21 mouse cellular contexts compared by ENCODE assay signal in the genomic region with DNA sequence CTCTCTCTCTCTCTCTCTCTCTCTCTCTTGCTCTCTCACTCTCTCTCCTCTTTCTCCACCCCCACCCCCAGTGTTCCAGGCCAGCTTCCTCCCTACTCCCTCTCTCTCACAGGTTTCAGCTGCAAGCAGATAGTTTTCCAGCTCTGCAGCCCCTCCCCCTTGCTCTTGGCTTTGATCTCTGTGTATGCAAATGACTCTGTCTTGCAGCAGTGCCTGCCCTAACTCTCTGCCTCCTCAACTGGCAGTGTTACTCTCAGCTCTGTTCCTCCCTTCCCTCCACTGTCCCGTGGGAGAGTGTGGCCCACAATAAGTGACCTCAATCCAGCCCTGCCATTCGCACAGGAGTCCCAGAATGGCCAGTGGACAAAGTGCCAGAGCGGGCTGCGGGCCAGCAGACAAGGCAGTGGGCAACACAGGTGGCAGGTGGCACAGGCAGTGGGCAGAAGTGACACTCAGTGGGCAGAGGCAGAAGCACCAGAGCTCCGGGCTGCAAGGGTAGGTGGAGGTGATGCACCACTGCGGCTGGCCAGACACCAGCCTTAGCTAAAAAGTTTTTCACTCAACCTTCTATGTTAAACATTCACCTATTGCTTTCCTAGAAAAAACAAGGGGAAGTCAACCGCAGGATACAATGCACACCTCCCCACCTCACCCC. TPM values are rescaled to one million over a fixed set of nuclear protein-coding genes. Genes with fewer than 3 reads are reported as not detected.
DNase-seq lines count a peak whose midpoint lies in the region; ATAC-seq and TF ChIP-seq lines count a peak whose summit lies in the region.
"Had no signal": no experiment of that assay in that cellular context is flagged by ENCODE, and none has a peak within 500 bp of the region (broad histone marks: within the 10 kb centered on the region; RNA-seq: fewer than 3 reads in every experiment).

No protein-coding gene starts in this region.

- 53% methylated on average over 7 of the region's 7 CpGs for WGBS in intestine, postnatal 0 days
- 59% methylated on average over 7 of the region's 7 CpGs for WGBS in hindbrain, embryonic 12.5 days

- ATAC-seq in intestine, postnatal 0 days, result no peak
- no peak for ATAC-seq in hindbrain, embryonic 12.5 days (ENCODE audit: low FRiP score)

- H3K4me1 ChIP-seq in intestine, postnatal 0 days (replicated peaks; ENCODE audit: control insufficient read depth, insufficient read depth, low read length), result no peaks in the 10 kb centered on the region
- H3K4me1 ChIP-seq in hindbrain, embryonic 12.5 days, result no peaks in the 10 kb centered on the region
- H3K4me1 ChIP-seq: forebrain, embryonic 12.5 days; heart, embryonic 15.5 days; hindbrain, embryonic 10.5 days; liver, embryonic 13.5 days; neural tube, embryonic 13.5 days had no signal

- H3K36me3 ChIP-seq in intestine, postnatal 0 days (ENCODE audit: control insufficient read depth, insufficient read depth), result no peaks in the 10 kb centered on the region
- no peaks in the 10 kb centered on the region for H3K36me3 ChIP-seq in hindbrain, embryonic 12.5 days
- H3K36me3 ChIP-seq: forebrain, embryonic 12.5 days; G1E; heart, embryonic 15.5 days; hindbrain, embryonic 10.5 days; liver, embryonic 13.5 days; neural tube, embryonic 13.5 days had no signal

- no peaks in the 10 kb centered on the region for H3K27me3 ChIP-seq in intestine, postnatal 0 days (replicated peaks; ENCODE audit: control insufficient read depth, insufficient read depth, low read length)
- H3K27me3 ChIP-seq in hindbrain, embryonic 12.5 days, result no peaks in the 10 kb centered on the region
- H3K27me3 ChIP-seq: forebrain, embryonic 12.5 days; heart, embryonic 15.5 days; liver, embryonic 13.5 days; neural tube, embryonic 13.5 days had no signal

- TF ChIP-seq CTCF in intestine, postnatal 0 days (IDR thresholded peaks at IDR 0.05; ENCODE audit: low read depth), result no peak

- H3K4me2 ChIP-seq in intestine, postnatal 0 days (replicated peaks; ENCODE audit: low read depth), result no peak overlapping the region
- no peak overlapping the region for H3K4me2 ChIP-seq in hindbrain, embryonic 12.5 days (replicated peaks)
- H3K4me2 ChIP-seq: forebrain, embryonic 12.5 days; heart, embryonic 15.5 days; liver, embryonic 13.5 days; neural tube, embryonic 13.5 days had no signal

- H3K9me3 ChIP-seq in intestine, postnatal 0 days (ENCODE audit: control insufficient read depth), result 0 out of 2 replicates have a peak, but pooled peaks cover 3% of the 10 kb centered on the region
- H3K9me3 ChIP-seq in hindbrain, embryonic 12.5 days (replicated peaks), result peaks cover 61% of the 10 kb centered on the region
- H3K9me3 ChIP-seq: heart, embryonic 15.5 days had no signal

- DNase-seq in cerebellum, postnatal 10 days, result peak; percentile 1 to 15
- no peak for DNase-seq in cerebellum, adult 18-20 months
- peak; percentile 3 for DNase-seq in A20 (ENCODE audit: low read depth, low spot score)
- DNase-seq in ZHBTc4 (ENCODE audit: low read depth, low spot score), result peak; percentile 83
- peak; percentile 9 for DNase-seq in kidney, postnatal 10 days
- DNase-seq: adrenal gland, postnatal 25 days; B cell, adult 2 months; left cerebral cortex, postnatal 4 days; liver, embryonic 13.5 days; lung, postnatal 10 days; right cerebral cortex, postnatal 4 days had no signal

- no peak overlapping the region for H3K4me3 ChIP-seq in intestine, postnatal 0 days (ENCODE audit: low read depth, low read length)
- H3K4me3 ChIP-seq in hindbrain, embryonic 12.5 days, result no peak overlapping the region
- H3K4me3 ChIP-seq: forebrain, embryonic 12.5 days; heart, embryonic 15.5 days; hindbrain, embryonic 10.5 days; liver, embryonic 13.5 days; neural tube, embryonic 13.5 days had no signal

- H3K9ac ChIP-seq in intestine, postnatal 0 days (ENCODE audit: low read depth, low read length), result no peak overlapping the region
- H3K9ac ChIP-seq in hindbrain, embryonic 12.5 days, result no peak overlapping the region
- H3K9ac ChIP-seq: forebrain, embryonic 12.5 days; heart, embryonic 15.5 days; liver, embryonic 13.5 days; neural tube, embryonic 13.5 days had no signal

- no peak overlapping the region for H3K27ac ChIP-seq in intestine, postnatal 0 days (ENCODE audit: low read depth, low read length)
- H3K27ac ChIP-seq in hindbrain, embryonic 12.5 days, result no peak overlapping the region
- H3K27ac ChIP-seq: forebrain, embryonic 12.5 days; heart, embryonic 15.5 days; hindbrain, embryonic 10.5 days; liver, embryonic 13.5 days; neural tube, embryonic 13.5 days had no signal

RNA-seq across cellular contexts. Expression of a gene that starts 16.3 kb away (rescaled TPM):
- polyA plus RNA-seq in intestine, postnatal 0 days (2015; fragmentation: Nextera tagmentation; extraction: Ambion mirVana), result not detected in 2 replicates
- polyA plus RNA-seq in hindbrain, embryonic 12.5 days (2016; fragmentation: Nextera tagmentation; extraction: Ambion mirVana), result not detected in 2 replicates
- polyA plus RNA-seq: embryonic facial prominence, embryonic 14.5 days; forebrain, embryonic 12.5 days; G1E; heart, embryonic 15.5 days; hindbrain, embryonic 10.5 days; intestine, embryonic 14.5 days; liver, embryonic 13.5 days; neural tube, embryonic 13.5 days; thymus, postnatal 0 days had no signal

RNA-seq across cellular contexts. Expression of a gene that starts 24.8 kb away (rescaled TPM):
- not detected in 2 replicates for polyA plus RNA-seq in intestine, postnatal 0 days (2015; fragmentation: Nextera tagmentation; extraction: Ambion mirVana)
- polyA plus RNA-seq in hindbrain, embryonic 12.5 days (2016; fragmentation: Nextera tagmentation; extraction: Ambion mirVana), result not detected in 2 replicates
- polyA plus RNA-seq: forebrain, embryonic 12.5 days; G1E; heart, embryonic 15.5 days; hindbrain, embryonic 10.5 days; intestine, embryonic 14.5 days; liver, embryonic 13.5 days; neural tube, embryonic 13.5 days; thymus, postnatal 0 days had no signal

RNA-seq across cellular contexts. Expression of a gene that starts 45.8 kb away (rescaled TPM):
- not detected in 2 replicates for polyA plus RNA-seq in intestine, postnatal 0 days (2015; fragmentation: Nextera tagmentation; extraction: Ambion mirVana)
- not detected in 2 replicates for polyA plus RNA-seq in hindbrain, embryonic 12.5 days (2016; fragmentation: Nextera tagmentation; extraction: Ambion mirVana)
- polyA plus RNA-seq: embryonic facial prominence, embryonic 14.5 days; forebrain, embryonic 12.5 days; G1E; heart, embryonic 15.5 days; hindbrain, embryonic 10.5 days; intestine, embryonic 14.5 days; liver, embryonic 13.5 days; neural tube, embryonic 13.5 days; thymus, postnatal 0 days had no signal

RNA-seq across cellular contexts. Expression of a gene that starts 55.2 kb away (rescaled TPM):
- polyA plus RNA-seq in intestine, postnatal 0 days (2015; fragmentation: Nextera tagmentation; extraction: Ambion mirVana), result not detected in 2 replicates
- polyA plus RNA-seq in hindbrain, embryonic 12.5 days (2016; fragmentation: Nextera tagmentation; extraction: Ambion mirVana), result not detected in 2 replicates
- polyA plus RNA-seq: embryonic facial prominence, embryonic 14.5 days; forebrain, embryonic 12.5 days; G1E; heart, embryonic 15.5 days; hindbrain, embryonic 10.5 days; intestine, embryonic 14.5 days; liver, embryonic 13.5 days; neural tube, embryonic 13.5 days; thymus, postnatal 0 days had no signal

Comparison
In these comparisons a context has a peak if more than half of its experiments do, and no peak if none do; other contexts are left out.
1. DNase-seq: peak in cerebellum, postnatal 10 days (2 of 2), A20 (single experiment), ZHBTc4 (single experiment) and kidney, postnatal 10 days (single experiment); none in cerebellum, adult 18-20 months (0 of 2).